Mouse (Mus musculus): ENCODE data around the gene Cass4. TPM values are rescaled to one million over a fixed set of nuclear protein-coding genes. Genes with fewer than 3 reads are reported as not detected.

Gene Cass4
- 0.42 TPM for polyA plus RNA-seq (2014; fragmentation: Illumina TruSeq; extraction: RNeasy Lipid Tissue Mini Kit (QIAGEN cat#74804); ENCODE audit: low read depth, low replicate concordance)

GRCm38 (mm10) chr2:172393391-172394051 is at the start of gene Cass4:
Cass4 (plus strand) TSS chr2:172393794.

DNA sequence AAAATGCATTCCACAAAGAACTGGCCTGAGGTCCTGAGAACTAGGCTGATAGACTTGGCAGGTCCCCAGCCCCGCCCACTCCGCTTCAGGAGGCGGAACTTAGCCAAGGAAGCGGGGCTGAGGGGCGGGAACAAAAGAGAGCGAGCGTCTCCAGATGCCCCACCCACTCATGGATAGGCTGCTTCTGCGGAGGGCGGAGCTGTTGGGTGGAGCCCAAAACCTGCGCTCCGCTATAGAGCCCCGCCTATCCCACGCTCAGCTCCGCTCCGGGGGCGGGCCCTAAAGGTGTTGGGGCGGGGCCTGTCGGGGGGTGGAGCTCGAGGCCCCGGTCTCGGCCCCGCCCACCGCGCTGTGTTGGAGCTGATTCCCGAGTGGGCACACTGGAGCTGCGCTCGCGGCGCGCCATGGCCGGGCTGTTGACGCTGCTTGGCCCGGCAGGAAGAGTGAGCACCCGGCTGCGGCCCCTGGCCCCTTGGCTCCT is 48.3 kb upstream of the Cass4 start, which contains the start of gene Fam210b:
Fam210b (plus strand) TSS at position 308 of the 481 bp plus-strand sequence.

GRCm38 (mm10) chr2:172370411-172371223 is 23.0 kb upstream of the Cass4 start, which contains the start of the genes Aurka and Cstf1:
Aurka (minus strand) TSS chr2:172370535.
Cstf1 (plus strand) TSS chr2:172370681.

GRCm38 (mm10) chr2:172439843-172440639 is 46.4 kb downstream of the Cass4 start, which contains the start of gene Rtf2:
Rtf2 (plus strand) TSS chr2:172440556.

GRCm38 (mm10) chr2:172458496-172458895 is 64.9 kb downstream of the Cass4 start, which contains the start of gene Gcnt7:
Gcnt7 (minus strand) TSS chr2:172458596.

DNA sequence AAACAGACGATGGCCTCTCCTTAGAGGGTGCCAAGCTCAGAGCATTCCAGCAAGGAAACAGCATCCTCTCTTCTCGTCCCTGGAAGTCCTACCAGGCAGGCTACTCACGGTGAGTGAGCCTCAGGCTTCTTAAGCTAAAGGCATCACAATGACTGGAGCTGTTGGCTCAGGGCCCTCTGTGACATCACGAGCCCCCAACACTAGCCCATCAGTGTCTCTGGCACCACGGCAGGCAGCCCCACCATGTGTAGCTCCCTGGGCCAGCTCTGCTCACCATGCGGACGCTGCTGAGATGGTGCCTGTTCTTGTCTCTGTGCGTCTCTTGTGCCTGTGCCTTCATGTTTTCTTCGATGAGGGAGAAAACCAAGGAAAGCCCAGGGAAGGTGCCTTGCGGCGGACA is 78.7 kb downstream of the Cass4 start, which contains the start of gene Fam209:
Fam209 (plus strand) TSS at position 203 of the 400 bp plus-strand sequence.

Other genes starting within 250 kb of the Cass4 start
- not detected for gene Mc3r, start 145.3 kb upstream of the Cass4 start, polyA plus RNA-seq (2014; fragmentation: Illumina TruSeq; extraction: RNeasy Lipid Tissue Mini Kit (QIAGEN cat#74804); ENCODE audit: low read depth, low replicate concordance)
- gene Fam210b, start 48.2 kb upstream of the Cass4 start, polyA plus RNA-seq (2014; fragmentation: Illumina TruSeq; extraction: RNeasy Lipid Tissue Mini Kit (QIAGEN cat#74804); ENCODE audit: low read depth, low replicate concordance) = 7.6 TPM
- gene Aurka, start 23.3 kb upstream of the Cass4 start, polyA plus RNA-seq (2014; fragmentation: Illumina TruSeq; extraction: RNeasy Lipid Tissue Mini Kit (QIAGEN cat#74804); ENCODE audit: low read depth, low replicate concordance) = 0.63 TPM
- 14.0 TPM for gene Cstf1, start 23.1 kb upstream of the Cass4 start, polyA plus RNA-seq (2014; fragmentation: Illumina TruSeq; extraction: RNeasy Lipid Tissue Mini Kit (QIAGEN cat#74804); ENCODE audit: low read depth, low replicate concordance)
- gene Rtf2, start 46.8 kb downstream of the Cass4 start, polyA plus RNA-seq (2014; fragmentation: Illumina TruSeq; extraction: RNeasy Lipid Tissue Mini Kit (QIAGEN cat#74804); ENCODE audit: low read depth, low replicate concordance) = 33.4 TPM
- not detected for gene Gcnt7, start 64.8 kb downstream of the Cass4 start, polyA plus RNA-seq (2014; fragmentation: Illumina TruSeq; extraction: RNeasy Lipid Tissue Mini Kit (QIAGEN cat#74804); ENCODE audit: low read depth, low replicate concordance)
- not detected for gene Fam209, start 78.7 kb downstream of the Cass4 start, polyA plus RNA-seq (2014; fragmentation: Illumina TruSeq; extraction: RNeasy Lipid Tissue Mini Kit (QIAGEN cat#74804); ENCODE audit: low read depth, low replicate concordance)
- not detected for gene Tfap2c, start 155.8 kb downstream of the Cass4 start, polyA plus RNA-seq (2014; fragmentation: Illumina TruSeq; extraction: RNeasy Lipid Tissue Mini Kit (QIAGEN cat#74804); ENCODE audit: low read depth, low replicate concordance)